Mouse (Mus musculus): ENCODE data around the gene Olfr17.
"Not testable (repeated sequence)": the region's sequence is repeated elsewhere in the genome, so short reads cannot be mapped to it uniquely, and the experiment has no call there.

The Olfr17 gene

DNA sequence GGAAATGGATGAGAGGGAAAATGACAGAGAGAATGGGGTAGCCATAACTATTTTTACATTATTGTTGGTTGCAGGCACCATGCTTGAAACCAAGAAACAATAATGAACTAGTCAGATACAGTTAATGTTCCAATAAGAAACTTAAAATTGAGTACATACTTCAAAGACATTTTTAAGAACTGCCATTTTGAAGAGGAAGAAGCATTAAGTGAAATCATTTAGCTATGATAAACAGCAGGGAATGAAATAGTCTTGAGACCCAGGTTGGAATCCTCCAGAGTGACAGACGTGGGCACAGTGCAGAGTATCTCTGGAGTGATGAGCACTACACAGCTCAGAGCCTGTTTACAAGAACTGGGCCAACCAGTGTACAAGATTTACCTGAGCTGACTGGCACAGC, at the start of gene Olfr17:
Olfr17 (plus strand) TSS at position 301 of the 400 bp plus-strand sequence.
- no peak for DNase-seq (ENCODE audit: low spot score)

GRCm38 (mm10) chr7:107044407-107044806, 48.6 kb upstream of the Olfr17 start:
- DNase-seq (ENCODE audit: low spot score), result no peak

GRCm38 (mm10) chr7:107045833-107046232, 47.2 kb upstream of the Olfr17 start:
- peak; percentile 34 for DNase-seq (ENCODE audit: low spot score)

DNA sequence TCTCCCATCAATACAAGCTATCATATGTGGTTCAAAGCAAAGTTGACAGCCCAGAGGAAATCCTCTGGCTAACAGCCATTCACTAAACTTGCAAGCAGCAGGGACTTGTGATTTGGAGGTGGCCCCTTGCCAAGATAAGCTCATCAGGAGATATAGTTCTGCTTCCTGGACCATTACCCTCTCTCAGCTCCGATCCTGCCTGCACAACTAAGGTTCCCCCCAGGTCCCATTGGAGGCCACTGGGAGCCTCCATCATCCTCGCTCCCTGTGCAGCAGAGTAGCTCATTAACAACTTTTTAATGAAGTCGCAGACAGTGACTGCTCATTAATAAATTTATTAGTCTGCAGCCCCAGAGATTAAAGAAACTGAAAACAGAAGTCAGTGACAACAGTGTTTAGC, 45.4 kb upstream of the Olfr17 start:
- DNase-seq (ENCODE audit: low spot score), result no peak

DNA sequence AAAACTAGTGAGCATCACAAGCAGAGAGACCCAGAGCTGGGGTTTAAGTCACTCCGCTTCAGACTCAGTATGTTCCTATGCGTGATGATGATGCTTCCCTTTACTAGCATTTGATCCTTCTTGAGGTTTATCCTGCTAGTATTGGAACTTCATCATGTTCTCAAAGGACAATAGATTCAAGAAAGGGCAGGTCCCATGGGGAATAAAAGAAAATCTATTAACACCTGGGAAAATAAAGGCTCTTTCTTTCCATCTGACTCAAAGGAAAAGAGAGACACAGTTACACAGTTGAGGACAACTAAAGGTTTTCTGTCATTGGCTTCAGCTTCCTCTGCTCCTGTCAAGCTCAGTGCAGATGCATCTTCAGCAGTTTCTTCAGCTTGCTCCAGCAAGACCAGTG, 22.3 kb upstream of the Olfr17 start, which contains the start of gene Olfr714:
Olfr714 (plus strand) TSS at position 301 of the 400 bp plus-strand sequence.
- no peak for DNase-seq (ENCODE audit: low spot score)

GRCm38 (mm10) chr7:107110269-107110668, 17.2 kb downstream of the Olfr17 start, which contains the start of gene Olfr715b:
Gene Olfr715b (minus strand): TSS chr7:107110369.
- DNase-seq (ENCODE audit: low spot score), result not testable (repeated sequence)

DNA sequence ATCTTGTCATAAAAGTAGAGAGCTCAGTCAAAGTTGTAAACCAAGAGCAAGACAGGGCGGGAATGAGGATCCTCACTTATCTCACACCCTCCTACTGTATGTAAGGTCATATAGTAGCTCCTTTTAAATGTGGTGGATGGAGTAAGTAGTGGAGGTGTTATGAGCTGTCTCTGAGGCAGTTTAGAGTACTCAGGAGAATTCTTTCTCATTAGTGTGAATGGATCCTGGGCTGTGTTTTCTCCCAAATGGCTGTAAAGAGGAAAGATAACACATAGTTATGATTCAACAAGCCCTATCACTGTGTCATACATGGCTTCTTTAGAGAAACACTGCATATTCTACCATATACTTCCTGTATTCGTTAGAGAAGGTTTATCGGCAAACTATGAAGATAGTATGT, 38.0 kb downstream of the Olfr17 start, which contains the start of gene Olfr715:
Olfr715 (minus strand) TSS at position 101 of the 400 bp plus-strand sequence.
- DNase-seq (ENCODE audit: low spot score), result not testable (repeated sequence)

GRCm38 (mm10) chr7:107138027-107138426, 45.0 kb downstream of the Olfr17 start, which contains the start of gene Olfr716:
Gene Olfr716 (plus strand): TSS chr7:107138327.
- DNase-seq (ENCODE audit: low spot score), result not testable (repeated sequence)
